Mouse (Mus musculus) R1 (cell line): ENCODE results near the gene Lrrc42.

Experiments used
- DNase-seq: peaks from one replicate; pipeline ENCODE4 v3.0.0-alpha.2; 2018; ENCODE audit warnings: low read depth, low spot score

Gene Lrrc42

GRCm38 (mm10) chr4:107249471-107249870, 3.9 kb downstream of the Lrrc42 start:
- no peak for DNase-seq

- DNase-seq, result no peak
These were observed 5.3 kb downstream of the Lrrc42 start for GRCm38 (mm10) chr4:107248061-107248460.

GRCm38 (mm10) chr4:107247110-107247509, 6.2 kb downstream of the Lrrc42 start:
- no peak for DNase-seq

GRCm38 (mm10) chr4:107246040-107246439, 7.3 kb downstream of the Lrrc42 start:
- DNase-seq, result no peak

GRCm38 (mm10) chr4:107245368-107245767, 8.0 kb downstream of the Lrrc42 start:
- no peak for DNase-seq

GRCm38 (mm10) chr4:107243365-107244333, 9.7 kb downstream of the Lrrc42 start:
- DNase-seq, result no peak

- no peak for DNase-seq
These were observed 13.1 kb downstream of the Lrrc42 start for GRCm38 (mm10) chr4:107240196-107240595.

- DNase-seq, result no peak
These were observed 15.1 kb downstream of the Lrrc42 start for GRCm38 (mm10) chr4:107238253-107238652.

GRCm38 (mm10) chr4:107232219-107232618, 21.1 kb downstream of the Lrrc42 start:
- DNase-seq, result no peak

GRCm38 (mm10) chr4:107226313-107226712, 27.0 kb downstream of the Lrrc42 start:
- no peak for DNase-seq

GRCm38 (mm10) chr4:107223225-107224204, 29.8 kb downstream of the Lrrc42 start:
- no peak for DNase-seq

- no peak for DNase-seq
These were observed 31.8 kb downstream of the Lrrc42 start for GRCm38 (mm10) chr4:107221524-107221923.

GRCm38 (mm10) chr4:107217574-107217973, 35.8 kb downstream of the Lrrc42 start:
- no peak for DNase-seq

- DNase-seq, result no peak
These were observed 39.9 kb downstream of the Lrrc42 start for GRCm38 (mm10) chr4:107213279-107214011.

GRCm38 (mm10) chr4:107211936-107212335, 41.4 kb downstream of the Lrrc42 start:
- no peak for DNase-seq

- no peak for DNase-seq
These were observed 41.9 kb downstream of the Lrrc42 start for GRCm38 (mm10) chr4:107211465-107211864.

- no peak for DNase-seq
These were observed 42.7 kb downstream of the Lrrc42 start for GRCm38 (mm10) chr4:107210483-107211097.

- DNase-seq, result no peak
These were observed 44.5 kb downstream of the Lrrc42 start, which contains the start of gene Ldlrad1 for GRCm38 (mm10) chr4:107208880-107209279. Gene Ldlrad1 (plus strand): TSS chr4:107209180.

- no peak for DNase-seq
These were observed 46.3 kb downstream of the Lrrc42 start for GRCm38 (mm10) chr4:107207016-107207415.

GRCm38 (mm10) chr4:107203001-107203400, 50.3 kb downstream of the Lrrc42 start:
- DNase-seq, result peak; percentile 30

- no peak for DNase-seq
These were observed 51.6 kb downstream of the Lrrc42 start for GRCm38 (mm10) chr4:107201779-107202178.
